Mouse (Mus musculus) midbrain, embryonic 12.5 days (tissue): ENCODE data around the gene Dnaja2. TPM values are rescaled to one million over a fixed set of nuclear protein-coding genes. Genes with fewer than 3 reads are reported as not detected.

Experiments used
- ATAC-seq: fragments of 200-750 bp; cut with Nextera tagmentation; 2 replicates; pipeline ENCODE4 v1.8.0; 2017; ENCODE audit warnings: low read depth, moderate TSS enrichment, moderate library complexity; ENCODE audit not compliant: low FRiP score
- H3K27ac ChIP-seq: fragments of 300-500 bp; sonication (generic); replicated peaks from 2 replicates; pipeline ENCODE4 v1.5.1; 2016; ENCODE audit warnings: mild to moderate bottlenecking
- H3K27me3 ChIP-seq: fragments of 300-500 bp; sonication (generic); 2 replicates; pipeline ENCODE4 v1.6.1; 2016; ENCODE audit warnings: mild to moderate bottlenecking
- H3K36me3 ChIP-seq: fragments of 300-500 bp; sonication (generic); 2 replicates; pipeline ENCODE4 v1.6.1; 2016
- H3K4me1 ChIP-seq: fragments of 300-500 bp; sonication (generic); 2 replicates; pipeline ENCODE4 v1.6.1; 2016
- H3K4me2 ChIP-seq: fragments of 300-500 bp; sonication (generic); replicated peaks from 2 replicates; pipeline ENCODE4 v1.6.1; 2016; ENCODE audit warnings: mild to moderate bottlenecking, moderate library complexity
- H3K4me3 ChIP-seq: fragments of 300-500 bp; sonication (generic); 2 replicates; pipeline ENCODE4 v1.5.1; 2016; ENCODE audit warnings: mild to moderate bottlenecking
- H3K9ac ChIP-seq: fragments of 300-500 bp; sonication (generic); replicated peaks from 2 replicates; pipeline ENCODE4 v1.6.1; 2016; ENCODE audit warnings: mild to moderate bottlenecking, moderate library complexity
- H3K9me3 ChIP-seq: fragments of 300-500 bp; sonication (generic); 2 replicates; pipeline ENCODE4 v1.6.1; 2016; ENCODE audit warnings: mild to moderate bottlenecking
- WGBS: fragments of 180-500 bp; shearing (Covaris S2); methylation state at CpG from one replicate; pipeline ENCODE4 v1.1.7; 2016; 5-methylcytosine and 5-hydroxymethylcytosine counted together
- polyA plus RNA-seq: library from polyadenylated mRNA; unstranded; fragments of >200 nt; fragmentation: Nextera tagmentation; extraction: Ambion mirVana; gene quantifications from 2 replicates; pipeline ENCODE4 v1.2.1, GENCODE M21; 2016

Dnaja2 gene
- polyA plus RNA-seq, 1 experiment from 2014 or later, result 164 TPM

DNA sequence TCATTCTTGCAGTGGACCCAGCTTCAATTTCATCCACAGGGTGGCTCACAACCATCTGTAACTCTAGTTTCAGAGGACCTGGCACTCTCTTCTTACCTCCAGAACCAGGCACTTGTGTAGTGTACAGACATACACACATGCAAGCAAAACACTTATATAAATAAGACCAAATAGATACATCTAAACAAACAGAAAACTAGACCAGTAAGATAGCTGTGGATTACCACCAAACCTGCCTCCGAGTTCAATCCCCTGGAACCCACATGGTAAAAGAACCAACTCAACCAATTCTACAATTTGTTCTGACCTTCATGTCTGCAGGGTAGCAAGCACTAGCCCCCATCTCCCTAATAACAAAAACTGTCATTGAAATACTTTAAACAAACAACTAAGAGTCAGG is 3.2 kb downstream of the Dnaja2 start:
- H3K4me3 ChIP-seq, result no peak overlapping the region
- H3K9ac ChIP-seq, result no peak overlapping the region
- no peaks in the 10 kb centered on the region for H3K9me3 ChIP-seq
- ATAC-seq, result no peak
- WGBS, result 94% methylated on average over 1 of the region's 1 CpGs
- H3K4me2 ChIP-seq, result no peak overlapping the region
- peaks cover 8% of the 10 kb centered on the region for H3K4me1 ChIP-seq
- H3K27me3 ChIP-seq, result no peaks in the 10 kb centered on the region
- no peak overlapping the region for H3K27ac ChIP-seq
- H3K36me3 ChIP-seq, result peaks cover 50% of the 10 kb centered on the region

DNA sequence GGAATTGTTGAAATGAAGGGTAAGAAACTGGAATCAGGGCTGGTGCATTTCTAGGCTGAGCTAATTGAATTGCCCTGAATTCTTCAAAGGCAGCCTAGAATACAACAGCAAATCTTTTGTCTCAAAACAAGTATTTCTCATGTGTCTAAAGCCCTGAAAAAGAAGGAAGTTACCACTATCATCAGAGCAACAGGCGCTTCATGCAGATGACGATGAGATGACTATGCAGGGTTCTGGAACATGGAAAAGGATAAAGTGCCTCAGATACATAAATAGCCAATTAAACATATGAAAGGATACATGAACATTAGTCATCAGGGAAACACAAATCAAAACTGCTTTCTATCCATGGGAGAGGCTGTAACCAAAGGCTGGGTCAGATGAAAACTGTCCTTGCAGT is 18.8 kb downstream of the Dnaja2 start:
- no peak overlapping the region for H3K4me2 ChIP-seq
- 99% methylated on average over 2 of the region's 2 CpGs for WGBS
- no peaks in the 10 kb centered on the region for H3K9me3 ChIP-seq
- H3K27me3 ChIP-seq, result no peaks in the 10 kb centered on the region
- H3K4me1 ChIP-seq, result no peaks in the 10 kb centered on the region
- no peak overlapping the region for H3K27ac ChIP-seq
- H3K9ac ChIP-seq, result no peak overlapping the region
- no peak for ATAC-seq
- no peak overlapping the region for H3K4me3 ChIP-seq
- H3K36me3 ChIP-seq, result peaks cover 69% of the 10 kb centered on the region

DNA sequence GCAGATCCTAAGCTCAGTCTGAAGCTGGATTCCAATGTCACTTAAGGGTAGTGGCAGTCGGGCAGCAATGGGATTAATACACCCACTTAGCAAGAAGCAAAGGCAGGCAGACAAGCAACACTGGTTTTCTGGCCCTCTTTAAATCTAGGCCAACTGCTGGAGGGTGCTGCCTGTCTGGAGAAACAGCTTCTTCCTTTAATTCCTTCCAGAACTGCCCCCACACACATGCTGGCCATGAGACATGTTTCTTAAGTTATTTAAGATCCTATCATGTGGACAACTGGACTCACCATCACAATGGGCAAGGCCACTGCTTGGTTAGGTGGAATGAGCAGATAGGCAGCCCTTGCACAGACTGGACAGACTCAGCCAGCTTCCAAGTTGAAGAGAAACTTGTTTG is 21.0 kb downstream of the Dnaja2 start:
- Histone ChIP-seq H3K4me3 (no peak overlapping the region), H3K36me3 (peaks cover 49% of the 10 kb centered on the region), H3K27ac (no peak overlapping the region), H3K27me3 (no peaks in the 10 kb centered on the region), H3K9ac (no peak overlapping the region), H3K4me1 (no peaks in the 10 kb centered on the region), H3K9me3 (no peaks in the 10 kb centered on the region), H3K4me2 (no peak overlapping the region)
- WGBS, result 71% methylated on average over 1 of the region's 1 CpGs
- no peak for ATAC-seq

DNA sequence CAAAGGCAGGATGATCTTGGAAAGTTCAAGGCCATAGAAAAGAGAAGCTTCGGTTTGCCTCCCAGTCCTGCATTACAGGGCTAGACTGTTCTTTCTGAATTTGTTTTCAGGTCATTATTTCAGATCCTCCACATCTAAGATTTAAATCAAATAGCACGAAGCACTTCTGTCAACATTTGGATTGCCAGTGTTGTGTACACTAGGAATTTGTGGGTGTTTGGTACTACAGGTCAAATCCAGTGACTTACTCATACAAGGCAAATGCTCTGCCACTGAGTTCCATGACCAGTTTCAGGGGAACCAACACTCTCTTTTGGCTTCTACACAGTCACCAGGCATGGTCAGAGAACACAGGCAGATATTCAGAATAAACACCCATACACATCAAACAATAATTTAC is 21.7 kb downstream of the Dnaja2 start:
- no peak overlapping the region for H3K4me3 ChIP-seq
- H3K36me3 ChIP-seq, result peaks cover 41% of the 10 kb centered on the region
- ATAC-seq, result no peak

DNA sequence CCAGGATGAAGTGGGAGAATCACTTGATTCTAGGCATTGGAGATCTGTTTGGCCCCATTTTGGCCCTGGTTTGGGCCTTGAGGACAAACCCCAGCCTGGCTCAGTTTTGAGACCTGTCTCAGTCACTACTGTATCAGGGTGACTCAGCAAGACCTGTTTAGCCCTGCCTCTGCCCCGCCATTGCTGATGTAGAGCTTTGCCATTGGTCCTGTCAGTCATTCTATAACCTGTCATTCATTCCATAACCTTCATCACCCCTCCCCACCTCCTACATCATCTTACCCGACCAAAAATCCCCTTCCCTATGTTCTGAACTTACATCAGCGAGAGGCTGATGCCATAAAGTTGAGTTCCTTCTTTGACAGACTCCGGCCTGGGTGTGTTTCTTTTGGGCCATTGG is 22.3 kb downstream of the Dnaja2 start:
- Histone ChIP-seq H3K27me3 (no peaks in the 10 kb centered on the region), H3K27ac (no peak overlapping the region), H3K4me1 (no peaks in the 10 kb centered on the region), H3K4me3 (no peak overlapping the region), H3K9me3 (no peaks in the 10 kb centered on the region), H3K4me2 (no peak overlapping the region), H3K9ac (no peak overlapping the region), H3K36me3 (peaks cover 36% of the 10 kb centered on the region)
- 85% methylated on average over 4 of the region's 4 CpGs for WGBS
- ATAC-seq, result no peak

More for the DNA sequence above, 21.7 kb downstream of the Dnaja2 start:
- Histone ChIP-seq H3K4me1 (no peaks in the 10 kb centered on the region), H3K27me3 (no peaks in the 10 kb centered on the region), H3K9me3 (no peaks in the 10 kb centered on the region), H3K27ac (no peak overlapping the region), H3K4me2 (no peak overlapping the region), H3K9ac (no peak overlapping the region)
- WGBS, result 87% methylated on average over 2 of the region's 2 CpGs

DNA sequence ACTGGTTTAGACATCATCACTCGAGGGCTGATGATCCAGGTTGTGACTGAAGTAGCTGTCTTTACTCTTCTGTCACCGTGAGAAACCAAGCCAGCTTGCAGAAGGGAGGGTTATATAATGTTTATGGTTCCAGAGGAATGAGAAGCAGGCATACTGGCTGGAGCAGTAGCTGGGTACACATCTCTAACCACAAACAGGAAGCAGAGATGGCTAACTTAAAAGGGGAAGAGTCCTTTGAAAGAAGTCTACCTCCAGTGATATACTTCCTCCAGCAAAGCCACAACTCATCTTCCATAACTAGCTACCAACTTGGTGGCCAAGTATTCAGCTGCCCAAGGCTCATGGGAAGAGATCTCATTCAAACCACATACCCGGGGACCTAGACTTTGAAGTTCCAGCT is 23.7 kb downstream of the Dnaja2 start:
- no peak for ATAC-seq
- no peak overlapping the region for H3K4me2 ChIP-seq
- no peaks in the 10 kb centered on the region for H3K27me3 ChIP-seq
- 91% methylated on average over 3 of the region's 3 CpGs for WGBS
- H3K9ac ChIP-seq, result no peak overlapping the region
- no peak overlapping the region for H3K27ac ChIP-seq
- H3K36me3 ChIP-seq, result peaks cover 22% of the 10 kb centered on the region
- no peaks in the 10 kb centered on the region for H3K4me1 ChIP-seq
- no peak overlapping the region for H3K4me3 ChIP-seq
- H3K9me3 ChIP-seq, result no peaks in the 10 kb centered on the region

DNA sequence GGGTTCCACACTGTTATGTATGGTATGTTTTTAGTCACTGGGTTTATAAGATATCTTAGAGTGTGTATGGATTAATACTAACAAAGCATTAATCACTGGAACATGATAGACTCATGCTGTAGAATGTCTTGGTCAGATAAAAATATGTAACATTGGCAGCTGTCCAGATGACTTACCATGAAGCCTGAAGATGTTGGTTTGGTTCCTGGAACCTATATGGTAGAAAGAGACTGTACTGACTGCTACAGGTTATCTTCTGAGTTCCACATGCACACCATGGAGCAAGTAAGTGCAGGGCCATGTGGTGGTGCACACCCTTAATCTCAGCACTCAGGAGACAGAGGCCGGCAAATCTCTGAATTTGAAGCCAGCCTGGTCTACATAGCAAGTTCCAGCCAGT is 24.4 kb downstream of the Dnaja2 start:
- Histone ChIP-seq H3K4me3 (no peak overlapping the region), H3K4me2 (no peak overlapping the region), H3K27ac (no peak overlapping the region), H3K36me3 (peaks cover 17% of the 10 kb centered on the region), H3K9ac (no peak overlapping the region), H3K9me3 (no peaks in the 10 kb centered on the region), H3K4me1 (no peaks in the 10 kb centered on the region), H3K27me3 (no peaks in the 10 kb centered on the region)
- no peak for ATAC-seq
- 93% methylated on average over 1 of the region's 1 CpGs for WGBS

DNA sequence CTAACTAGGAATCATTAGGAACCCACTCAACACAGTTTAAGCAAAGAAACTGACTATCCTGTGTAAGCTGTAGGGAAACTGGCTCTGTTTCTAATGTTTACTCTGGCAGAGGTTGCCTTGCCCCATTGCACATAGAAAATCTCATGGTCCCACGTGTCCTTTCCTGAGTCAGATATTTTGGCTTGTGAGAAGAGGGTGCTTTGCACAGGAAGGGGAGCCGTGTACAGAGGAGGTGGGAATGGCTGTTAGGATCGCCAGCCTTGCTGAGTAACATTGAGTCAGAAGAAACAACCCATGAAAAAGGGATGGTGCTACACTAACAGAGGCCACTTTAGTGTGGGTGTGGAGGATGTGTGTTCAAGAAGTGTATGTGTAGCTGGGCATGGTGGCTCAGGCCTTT is 26.2 kb downstream of the Dnaja2 start:
- Histone ChIP-seq H3K27me3 (no peaks in the 10 kb centered on the region), H3K9ac (no peak overlapping the region), H3K36me3 (peaks cover 9% of the 10 kb centered on the region; the same call in 1 of the 2 replicates), H3K27ac (no peak overlapping the region), H3K9me3 (no peaks in the 10 kb centered on the region), H3K4me2 (no peak overlapping the region), H3K4me1 (no peaks in the 10 kb centered on the region), H3K4me3 (no peak overlapping the region)
- 83% methylated on average over 3 of the region's 3 CpGs for WGBS
- no peak for ATAC-seq

DNA sequence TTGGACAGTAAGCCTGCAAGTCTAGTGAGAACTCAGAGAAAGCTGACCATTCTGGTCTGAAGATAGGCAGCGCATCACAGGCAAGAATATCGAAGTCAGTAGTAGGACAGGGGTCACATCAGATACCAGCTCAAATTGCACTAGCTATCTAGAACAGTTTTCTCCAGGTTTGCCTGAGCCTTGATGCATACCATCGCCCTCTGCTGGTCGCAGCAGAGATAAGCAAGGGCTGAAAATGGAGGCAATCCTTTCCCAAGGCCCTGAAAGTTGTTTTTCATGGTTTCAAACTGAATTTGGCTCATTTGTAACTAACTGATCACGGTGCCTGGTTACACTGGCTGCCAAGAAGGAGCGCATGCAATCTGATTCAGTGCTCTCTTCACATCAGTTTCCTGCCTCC is 29.0 kb downstream of the Dnaja2 start:
- H3K4me1 ChIP-seq, result no peaks in the 10 kb centered on the region
- H3K9ac ChIP-seq, result no peak overlapping the region
- H3K27me3 ChIP-seq, result no peaks in the 10 kb centered on the region
- no peak overlapping the region for H3K4me3 ChIP-seq
- H3K9me3 ChIP-seq, result no peaks in the 10 kb centered on the region
- H3K36me3 ChIP-seq, result peaks cover 36% of the 10 kb centered on the region
- ATAC-seq, result no peak
- no peak overlapping the region for H3K4me2 ChIP-seq
- 38% methylated on average over 6 of the region's 6 CpGs for WGBS
- H3K27ac ChIP-seq, result no peak overlapping the region

DNA sequence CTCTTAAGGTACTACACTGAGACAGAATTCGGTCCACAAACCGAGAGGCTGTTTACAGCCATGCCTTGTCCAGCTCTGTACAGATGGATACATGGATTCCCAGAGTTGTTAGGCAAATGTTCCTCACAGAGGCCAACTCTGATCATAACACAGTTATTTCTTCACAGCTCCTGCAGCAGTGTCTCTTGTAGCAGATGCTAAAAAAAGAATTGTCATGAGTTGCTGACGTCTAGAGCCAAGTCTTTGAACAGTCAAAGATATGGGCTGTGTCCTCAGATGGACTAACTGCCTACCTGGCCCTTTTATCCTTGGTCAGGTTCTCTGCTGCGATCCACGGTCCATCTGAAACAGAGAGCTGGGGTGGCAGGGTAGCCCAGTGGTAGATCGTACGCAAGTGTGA is 31.1 kb downstream of the Dnaja2 start:
- Histone ChIP-seq H3K4me1 (no peaks in the 10 kb centered on the region), H3K4me2 (no peak overlapping the region), H3K4me3 (no peak overlapping the region), H3K9me3 (no peaks in the 10 kb centered on the region), H3K9ac (no peak overlapping the region), H3K27me3 (no peaks in the 10 kb centered on the region), H3K27ac (no peak overlapping the region), H3K36me3 (peaks cover 54% of the 10 kb centered on the region)
- ATAC-seq, result no peak
- WGBS, result 94% methylated on average over 7 of the region's 7 CpGs

DNA sequence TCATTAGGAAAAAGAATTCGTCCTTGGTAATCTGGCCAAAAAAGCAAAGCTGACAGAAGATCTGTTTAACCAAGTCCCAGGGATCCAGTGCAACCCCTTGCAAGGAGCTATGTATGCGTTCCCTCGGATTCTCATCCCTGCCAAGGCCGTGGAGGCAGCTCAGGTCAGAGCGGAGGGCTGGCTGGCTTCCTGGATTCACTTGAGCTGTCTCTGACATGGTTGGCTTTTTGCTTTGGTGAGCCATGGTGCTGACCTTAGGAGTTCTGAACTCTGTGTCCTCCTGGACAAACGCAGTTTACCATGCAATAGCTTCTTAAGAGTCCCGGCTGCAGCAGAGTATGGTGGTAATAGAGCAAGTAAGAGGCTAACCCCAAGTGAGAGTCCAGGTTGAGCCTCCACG is 33.8 kb downstream of the Dnaja2 start:
- Histone ChIP-seq H3K4me3 (no peak overlapping the region), H3K36me3 (peaks cover 74% of the 10 kb centered on the region)
- 90% methylated on average over 8 of the region's 8 CpGs for WGBS

DNA sequence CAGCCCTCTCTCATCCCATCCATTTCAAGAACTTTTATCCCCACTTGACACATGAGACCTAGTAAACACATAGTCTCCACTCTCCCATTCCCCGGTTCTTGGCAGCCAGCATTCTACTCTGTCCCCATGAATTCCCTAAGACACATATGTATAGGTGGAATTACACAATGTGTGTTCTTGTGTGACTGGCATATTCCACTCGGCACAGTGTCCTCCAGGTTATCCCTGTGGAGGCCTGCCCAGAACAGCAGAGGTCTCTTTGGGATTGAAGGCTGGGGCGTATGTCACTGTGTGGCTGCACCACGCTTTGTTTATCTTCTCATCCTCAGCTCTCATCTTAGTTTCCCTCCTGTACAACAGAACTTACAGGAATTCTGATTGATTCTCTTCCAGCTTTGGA is 34.6 kb downstream of the Dnaja2 start:
- Histone ChIP-seq H3K36me3 (peaks cover 80% of the 10 kb centered on the region), H3K9ac (no peak overlapping the region), H3K27ac (no peak overlapping the region), H3K9me3 (no peaks in the 10 kb centered on the region), H3K4me2 (no peak overlapping the region), H3K4me3 (no peak overlapping the region), H3K4me1 (no peaks in the 10 kb centered on the region), H3K27me3 (no peaks in the 10 kb centered on the region)
- ATAC-seq, result no peak
- 90% methylated on average over 4 of the region's 4 CpGs for WGBS

More for the DNA sequence above, 33.8 kb downstream of the Dnaja2 start:
- no peaks in the 10 kb centered on the region for H3K4me1 ChIP-seq
- H3K27ac ChIP-seq, result no peak overlapping the region
- no peak overlapping the region for H3K4me2 ChIP-seq
- no peaks in the 10 kb centered on the region for H3K9me3 ChIP-seq
- H3K9ac ChIP-seq, result no peak overlapping the region
- H3K27me3 ChIP-seq, result no peaks in the 10 kb centered on the region
- no peak for ATAC-seq

DNA sequence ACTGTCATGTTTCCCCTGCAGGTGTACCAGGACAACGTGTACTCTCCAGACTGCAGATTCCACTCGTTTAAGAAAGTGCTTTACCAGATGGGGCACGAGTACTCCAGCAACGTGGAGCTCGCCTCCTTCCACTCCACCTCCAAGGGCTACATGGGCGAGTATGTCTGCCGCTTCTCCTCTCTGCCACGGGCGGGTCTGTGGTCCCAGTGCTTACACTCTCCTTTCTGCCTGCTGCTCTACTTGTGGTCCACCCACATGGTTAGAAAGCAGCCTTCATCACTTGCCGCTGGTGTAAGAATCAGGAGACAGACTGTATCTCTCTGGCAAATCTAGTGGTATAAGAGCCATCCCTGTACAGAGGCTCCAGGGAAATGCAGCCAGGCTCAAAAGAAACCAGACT is 37.2 kb downstream of the Dnaja2 start:
- Histone ChIP-seq H3K27me3 (no peaks in the 10 kb centered on the region), H3K4me3 (no peak overlapping the region), H3K36me3 (peaks cover 80% of the 10 kb centered on the region), H3K9ac (no peak overlapping the region), H3K4me2 (no peak overlapping the region), H3K4me1 (no peaks in the 10 kb centered on the region), H3K27ac (no peak overlapping the region), H3K9me3 (no peaks in the 10 kb centered on the region)
- no peak for ATAC-seq
- 93% methylated on average over 10 of the region's 10 CpGs for WGBS
